Mouse (Mus musculus) granulocyte monocyte progenitor cell, adult 5-6 weeks (primary cell): ENCODE results near the gene Hnf4a. TPM values are rescaled to one million over a fixed set of nuclear protein-coding genes. Genes with fewer than 3 reads are reported as not detected.
"Not testable (repeated sequence)": the region's sequence is repeated elsewhere in the genome, so short reads cannot be mapped to it uniquely, and the experiment has no call there.

Source experiments
- ATAC-seq: replicated peaks from 2 replicates; pipeline ENCODE4 v1.8.0; 2016; ENCODE audit warnings: mild to moderate bottlenecking, moderate TSS enrichment, inconsistent platforms; ENCODE audit not compliant: poor library complexity, severe bottlenecking
- total RNA-seq, 2 experiments: library from RNA; stranded (forward) in 1 of 2; stranded (reverse) in 1 of 2; fragments of 200-712, 200-1000 nt in 1 of 2; fragments of >200 nt in 1 of 2; fragmentation: Nextera tagmentation in 1 of 2; gene quantifications; 2 replicates each; pipeline ENCODE4 v1.2.3; 2014 to 2017

The Hnf4a gene
- total RNA-seq, 2 experiments from 2014 or later = 0.15 to 0.37 TPM

GRCm38 (mm10) chr2:163615401-163615800 lies 108.8 kb downstream of the Hnf4a start:
- no peak; the same call in 1 of the 2 replicates for ATAC-seq

- no peak for ATAC-seq
Observed at GRCm38 (mm10) chr2:163615906-163616651, 109.5 kb downstream of the Hnf4a start.

GRCm38 (mm10) chr2:163616652-163617227 lies 110.1 kb downstream of the Hnf4a start:
- no peak for ATAC-seq

GRCm38 (mm10) chr2:163617232-163617863 lies 110.7 kb downstream of the Hnf4a start:
- ATAC-seq = no peak

- no peak for ATAC-seq
Observed at GRCm38 (mm10) chr2:163617874-163618273, 111.3 kb downstream of the Hnf4a start.

- ATAC-seq = peak; percentile 62
Observed at GRCm38 (mm10) chr2:163620451-163620850, 113.8 kb downstream of the Hnf4a start.

GRCm38 (mm10) chr2:163621401-163621800 lies 114.8 kb downstream of the Hnf4a start:
- ATAC-seq = not testable (repeated sequence)

Other genes with a start within 250 kb of the Hnf4a start
- not detected in 2 replicates for gene Jph2, start 108.8 kb upstream of the Hnf4a start, total RNA-seq (2014; fragmentation: Nextera tagmentation)
- not detected in 2 replicates for gene Jph2, start 108.8 kb upstream of the Hnf4a start, total RNA-seq (2017)
- gene Oser1, start 82.1 kb upstream of the Hnf4a start, total RNA-seq (2014; fragmentation: Nextera tagmentation) = 76.0 and 92.9 TPM in 2 replicates
- 91.0 and 101 TPM in 2 replicates for gene Oser1, start 82.1 kb upstream of the Hnf4a start, total RNA-seq (2017)
- gene Gdap1l1, start 68.3 kb upstream of the Hnf4a start, total RNA-seq (2014; fragmentation: Nextera tagmentation) = not detected in 2 replicates
- not detected in 2 replicates for gene Gdap1l1, start 68.3 kb upstream of the Hnf4a start, total RNA-seq (2017)
- 2.7 and 2.9 TPM in 2 replicates for gene Fitm2, start 34.2 kb upstream of the Hnf4a start, total RNA-seq (2014; fragmentation: Nextera tagmentation)
- 5.4 and 6.0 TPM in 2 replicates for gene Fitm2, start 34.2 kb upstream of the Hnf4a start, total RNA-seq (2017)
- not detected in 2 replicates for gene R3hdml, start 14.5 kb upstream of the Hnf4a start, total RNA-seq (2014; fragmentation: Nextera tagmentation)
- not detected in 2 replicates for gene R3hdml, start 14.5 kb upstream of the Hnf4a start, total RNA-seq (2017)
- gene Ttpal, start 95.5 kb downstream of the Hnf4a start, total RNA-seq (2014; fragmentation: Nextera tagmentation) = 21.1 and 21.8 TPM in 2 replicates
- 12.7 and 13.3 TPM in 2 replicates for gene Ttpal, start 95.5 kb downstream of the Hnf4a start, total RNA-seq (2017)
- gene Serinc3, start 138.3 kb downstream of the Hnf4a start, total RNA-seq (2014; fragmentation: Nextera tagmentation) = 505 and 572 TPM in 2 replicates
- gene Serinc3, start 138.3 kb downstream of the Hnf4a start, total RNA-seq (2017) = 503 and 505 TPM in 2 replicates
- 89.1 and 89.4 TPM in 2 replicates for gene Pkig, start 151.6 kb downstream of the Hnf4a start, total RNA-seq (2014; fragmentation: Nextera tagmentation)
- gene Pkig, start 151.6 kb downstream of the Hnf4a start, total RNA-seq (2017) = 52.2 and 65.1 TPM in 2 replicates
- 14.7 and 22.8 TPM in 2 replicates for gene Ada, start 243.4 kb downstream of the Hnf4a start, total RNA-seq (2014; fragmentation: Nextera tagmentation)
- gene Ada, start 243.4 kb downstream of the Hnf4a start, total RNA-seq (2017) = 17.0 and 19.3 TPM in 2 replicates